Mouse (Mus musculus) urinary bladder, postnatal 4 days (tissue): Measurements from ENCODE around the gene Sp4.

Experiments used
- DNase-seq, 2 experiments: peaks; one replicate each; pipeline ENCODE4 v3.0.0; 2021 to 2022; ENCODE audit warnings: low spot score in 2 of 2

Sp4 gene

DNA sequence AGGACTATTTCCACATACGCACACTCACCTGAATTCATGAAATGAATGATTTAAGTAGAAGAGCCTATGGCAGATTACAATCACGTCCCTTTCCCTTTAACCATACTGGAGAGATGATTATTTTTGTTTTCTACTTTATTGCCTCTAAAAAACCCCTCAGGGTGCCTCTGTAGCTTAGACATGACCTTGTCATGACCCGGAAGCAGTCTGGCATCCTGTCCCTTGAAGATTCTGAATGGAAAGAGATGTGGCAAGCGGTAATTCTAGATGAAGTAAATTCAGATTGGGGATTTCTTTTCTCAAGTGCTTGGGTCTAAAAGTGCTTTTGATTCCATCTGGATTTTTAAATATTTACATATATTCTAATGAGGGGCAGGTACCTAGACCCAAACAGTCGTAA lies 24.9 kb downstream of the Sp4 start:
- no peak for DNase-seq

DNA sequence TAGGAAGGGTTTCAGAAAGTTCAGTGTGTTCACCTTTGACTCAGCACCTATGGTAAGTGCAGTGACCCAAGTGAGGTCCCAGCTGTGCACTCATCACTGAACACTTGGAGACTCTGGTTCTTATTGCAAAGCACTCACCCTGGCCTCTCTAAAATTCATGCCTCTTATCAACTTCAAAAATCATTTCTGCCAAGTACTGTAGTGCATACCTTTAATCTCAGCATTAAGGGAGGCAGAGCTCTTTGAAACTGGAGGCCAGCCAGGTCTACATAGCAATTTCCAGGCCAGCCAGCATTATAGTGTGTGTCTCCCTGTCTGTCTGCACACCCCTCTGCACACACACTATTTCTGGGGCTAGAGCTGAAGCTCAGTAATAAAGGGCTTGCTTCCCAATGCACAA lies 36.3 kb downstream of the Sp4 start:
- no peak for DNase-seq

DNA sequence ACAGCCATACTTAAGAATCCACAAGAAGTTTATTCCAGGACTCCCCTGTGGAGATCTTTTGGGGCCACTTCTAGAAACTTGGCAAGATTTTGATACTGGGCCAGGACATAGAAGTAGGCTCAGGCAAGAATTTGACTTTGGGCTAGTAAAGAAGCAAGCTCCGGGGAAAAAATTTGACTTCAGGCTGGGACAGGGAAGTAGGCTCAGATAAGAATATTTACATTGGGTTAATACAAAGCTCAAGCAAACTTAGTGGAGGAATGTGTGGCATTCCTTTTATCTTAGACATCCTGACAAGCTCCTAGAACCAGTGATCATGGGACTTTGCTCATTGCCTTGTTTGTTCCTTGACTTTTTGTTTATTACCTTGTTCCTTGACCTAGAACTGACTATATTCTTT lies 37.4 kb downstream of the Sp4 start:
- no peak for DNase-seq

DNA sequence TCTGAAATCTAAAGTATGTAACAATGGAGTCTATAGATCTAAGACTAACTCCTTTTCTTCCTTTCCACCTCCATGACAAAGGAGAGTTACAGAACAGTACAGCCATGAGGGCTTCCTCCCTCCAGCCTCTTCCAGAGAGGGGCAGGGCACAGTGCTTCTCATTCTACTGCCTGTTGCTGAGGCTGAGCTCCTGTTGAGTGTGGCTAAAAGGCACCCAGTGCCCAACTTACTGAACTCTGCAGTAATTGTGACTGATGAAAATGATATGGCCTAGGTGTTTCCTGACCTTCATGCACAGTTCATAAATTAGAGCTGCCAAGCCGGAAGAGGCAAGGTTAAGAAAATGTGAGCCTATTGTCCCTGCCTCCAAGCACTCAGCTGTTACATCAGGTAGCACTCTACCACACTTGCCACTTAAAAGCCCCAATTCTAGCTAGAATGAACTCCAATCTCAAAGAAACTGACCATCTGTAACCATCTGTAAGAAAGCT lies 45.9 kb downstream of the Sp4 start:
- DNase-seq, result no peak

DNA sequence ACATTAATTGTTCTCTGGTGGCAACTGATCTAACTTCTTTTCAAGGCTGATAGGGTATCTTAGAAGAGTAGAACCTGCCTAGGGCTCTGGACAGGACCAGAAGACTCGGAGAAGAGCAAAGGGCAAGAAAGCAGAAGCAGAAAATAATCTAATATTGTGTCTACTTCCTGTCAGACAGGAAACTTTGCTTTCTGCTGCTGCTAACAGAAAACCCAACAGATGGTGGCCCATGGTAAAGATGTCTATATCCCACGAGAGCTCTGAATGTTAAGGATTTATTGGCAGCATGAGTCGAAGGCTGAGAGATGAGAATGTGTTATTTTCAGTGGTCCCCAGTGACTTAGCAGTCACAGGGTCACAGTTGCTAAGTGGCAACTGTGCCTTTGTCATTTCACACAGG lies 80.1 kb downstream of the Sp4 start:
- no peak for DNase-seq

DNA sequence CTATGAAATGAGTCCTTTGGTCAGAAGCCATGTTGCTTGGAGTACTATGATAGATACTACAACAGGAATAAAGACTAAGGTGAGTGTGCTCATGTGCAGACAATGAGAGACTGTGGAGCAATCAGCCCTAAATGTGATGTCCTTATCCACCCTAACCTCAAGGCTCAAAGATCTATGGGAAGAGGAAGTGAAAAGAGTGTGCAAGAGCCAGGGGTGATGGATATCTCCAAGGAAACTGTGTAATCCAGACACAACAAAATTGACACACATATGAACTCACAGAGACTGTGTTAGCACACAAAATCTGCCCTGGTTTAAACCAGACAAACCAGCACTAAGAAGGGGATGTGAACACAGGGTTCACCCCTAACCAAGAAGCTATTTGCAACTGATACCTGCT lies 81.2 kb downstream of the Sp4 start:
- DNase-seq, result no peak

DNA sequence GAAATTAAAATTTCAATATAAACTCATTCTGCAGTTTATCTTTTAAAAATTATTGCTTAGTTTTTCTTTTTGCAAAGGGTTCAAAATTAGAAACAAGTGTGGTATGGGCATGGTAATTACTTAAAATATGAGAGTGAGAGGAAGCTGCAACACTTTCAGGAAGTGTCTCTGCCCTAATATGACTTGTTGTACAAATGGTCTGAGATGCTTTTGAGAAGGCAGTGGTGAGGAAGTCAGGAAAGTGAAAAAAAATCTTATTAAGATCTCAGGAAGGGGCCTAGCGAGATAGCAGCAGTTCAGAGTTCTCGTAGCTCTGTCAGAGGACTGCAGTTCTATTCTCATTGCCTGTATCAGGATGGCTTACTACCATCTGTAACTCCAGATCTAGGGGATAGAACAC lies 89.1 kb downstream of the Sp4 start:
- DNase-seq, result no peak

DNA sequence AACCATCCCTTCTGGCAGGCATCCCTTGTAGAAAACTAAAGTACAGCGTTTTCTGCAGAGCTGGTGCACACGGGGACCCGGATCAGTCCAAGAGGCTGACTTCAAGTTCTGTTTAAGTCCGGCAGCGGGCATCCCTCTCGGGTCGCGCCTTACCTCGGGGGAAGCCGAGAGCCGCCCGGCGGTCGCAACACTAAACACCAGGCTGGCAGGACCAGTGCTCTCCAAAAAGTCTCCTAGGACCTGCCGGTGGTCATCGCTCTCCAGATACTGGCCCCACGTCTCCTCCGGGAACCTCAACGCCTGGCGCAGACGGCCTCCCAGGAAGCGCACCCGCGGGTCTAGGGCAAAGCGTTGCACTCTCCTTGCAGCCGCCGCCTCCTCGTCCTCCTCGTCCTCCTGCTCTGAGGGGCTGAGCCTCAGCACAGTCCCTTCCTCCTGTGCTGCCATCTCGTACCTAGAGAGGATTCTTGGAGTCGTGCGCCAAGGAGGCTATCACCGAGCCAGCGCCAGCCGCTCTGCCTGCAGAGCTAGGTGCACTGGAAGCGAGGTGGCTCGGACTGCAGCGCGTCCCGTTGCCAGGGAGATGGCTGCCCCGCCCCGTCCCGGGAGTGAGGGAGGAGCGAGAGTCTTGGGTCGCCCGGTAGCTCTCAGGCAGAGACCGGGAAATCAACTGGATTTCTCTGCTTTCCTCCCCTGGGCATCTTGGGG lies 102.7 kb downstream of the Sp4 start, which contains the start of gene Dnah11:
Dnah11 (minus strand) TSS at position 658 of the 708 bp plus-strand sequence.
- peak; percentile 39 to 76 for DNase-seq

DNA sequence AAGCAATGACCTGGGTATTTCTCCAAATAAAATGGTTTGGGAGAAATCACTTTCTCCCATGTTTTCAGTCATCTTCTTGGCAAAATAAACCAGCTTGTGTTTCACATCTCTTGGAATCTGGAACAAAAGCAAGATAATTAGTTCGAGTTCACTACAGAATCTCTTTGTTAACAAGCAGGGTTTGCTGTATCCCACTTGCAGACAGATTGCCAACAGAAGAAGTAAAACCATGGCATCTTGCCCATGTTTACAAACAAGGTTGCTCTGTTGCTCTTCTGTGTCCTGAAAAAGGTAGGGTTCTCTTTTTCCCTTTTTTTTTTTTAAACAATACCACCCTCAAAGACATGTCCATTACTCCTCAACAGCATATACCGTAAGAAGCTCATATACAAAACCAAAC lies 104.7 kb downstream of the Sp4 start:
- DNase-seq, result no peak

DNA sequence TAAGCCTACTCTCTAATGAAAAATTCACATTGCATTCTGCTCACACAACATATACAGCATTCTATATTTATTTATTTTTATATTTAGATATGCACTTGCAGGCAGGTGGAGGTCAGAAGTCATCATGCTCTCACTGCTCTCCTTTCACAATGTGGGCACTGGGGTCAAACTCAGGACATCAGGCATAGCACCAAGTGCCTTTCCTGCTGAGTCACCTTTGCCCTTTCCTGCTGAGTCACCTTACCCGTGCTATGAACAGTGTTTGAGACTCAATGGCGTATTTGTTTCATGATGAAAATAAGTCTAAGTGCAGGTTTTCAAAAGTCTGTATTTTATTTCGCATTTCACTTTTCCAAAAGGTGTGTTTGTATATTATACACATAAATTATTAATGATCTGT lies 111.7 kb downstream of the Sp4 start:
- DNase-seq, result no peak

DNA sequence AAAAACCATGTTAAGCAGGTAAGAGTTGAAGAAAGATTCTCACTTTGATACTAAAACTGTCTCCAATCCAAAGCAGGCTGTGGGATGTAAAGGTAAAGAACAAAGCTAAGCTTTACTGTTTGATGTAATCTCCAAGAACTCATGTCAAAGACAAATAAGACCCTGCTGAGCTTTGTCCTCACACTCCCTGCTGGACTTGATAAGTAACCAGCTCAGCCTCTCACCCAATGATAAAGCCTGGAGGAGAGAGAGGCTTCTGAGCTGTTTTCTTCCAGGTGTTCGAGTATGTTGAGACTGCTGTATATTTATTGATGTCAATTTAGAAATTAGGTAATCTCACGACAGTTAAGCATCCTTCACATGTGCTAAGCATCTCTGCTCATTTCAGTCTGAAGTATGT lies 113.6 kb downstream of the Sp4 start:
- no peak for DNase-seq

DNA sequence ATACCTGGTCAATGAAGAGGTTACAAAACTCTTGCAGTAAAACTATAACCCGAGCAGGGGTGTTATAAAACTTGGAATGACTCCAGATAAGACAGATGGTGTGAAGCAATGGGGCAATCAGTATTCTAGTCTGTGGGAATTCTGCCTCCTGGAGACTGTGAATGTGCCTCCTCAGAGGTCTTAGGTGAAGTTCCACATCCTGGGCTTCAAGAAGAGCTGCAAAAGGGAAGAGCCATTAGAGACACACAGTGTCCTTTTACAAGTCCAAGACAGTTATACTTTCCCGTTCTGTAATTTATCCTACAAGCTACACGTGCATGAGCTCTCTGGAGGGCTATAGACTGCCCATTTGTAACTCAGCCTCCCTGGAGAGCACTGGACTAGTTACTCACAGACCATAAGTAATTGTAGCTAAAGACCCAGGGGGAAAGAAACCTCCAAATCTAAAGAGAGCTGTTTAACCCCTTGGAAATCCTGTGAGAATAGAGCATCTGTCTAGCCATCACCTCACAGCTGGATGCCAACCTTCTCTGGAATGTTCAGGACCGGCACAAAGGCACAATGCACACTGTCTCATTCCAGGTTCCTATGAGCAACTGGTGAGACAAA lies 114.3 kb downstream of the Sp4 start:
- DNase-seq, result no peak

DNA sequence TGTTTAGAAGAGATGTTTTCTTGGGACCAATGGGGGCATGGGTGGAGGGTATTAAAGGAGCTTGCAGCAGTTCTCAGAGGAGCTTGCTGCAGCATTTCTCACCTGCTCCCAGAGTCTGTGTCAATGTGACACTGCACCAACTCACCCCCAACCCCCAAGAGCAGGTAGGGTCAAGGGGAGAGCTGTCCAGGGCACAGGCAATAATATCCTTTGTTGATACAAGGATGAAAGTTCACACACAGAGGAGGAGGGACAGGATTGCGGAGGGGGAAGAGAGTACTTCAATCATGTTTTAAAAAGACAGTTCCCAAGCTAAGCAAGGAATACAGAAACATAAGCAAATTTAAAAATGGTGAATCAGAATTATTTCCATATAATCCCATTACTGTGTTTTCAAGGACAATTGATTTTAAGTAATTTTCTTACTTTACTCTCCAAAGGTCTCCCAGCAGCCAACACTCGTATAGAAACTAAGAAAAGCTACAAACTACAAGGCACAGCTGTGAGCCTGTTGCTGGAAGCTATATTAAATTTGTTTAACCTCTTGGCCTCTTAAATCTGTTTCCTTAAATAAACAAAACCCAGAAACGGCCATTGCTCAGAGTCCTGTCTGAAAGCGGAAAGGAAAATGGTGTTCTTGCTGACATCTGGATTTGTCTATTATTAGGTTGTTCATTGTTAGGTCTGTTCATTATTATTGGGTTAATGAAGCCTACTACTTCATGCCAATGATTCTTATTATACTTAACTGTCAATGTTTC lies 114.9 kb downstream of the Sp4 start:
- DNase-seq, result no peak
